In genomic region chr17:80148053-80148994, GRCm38 (mm10) we compare ENCODE assay signal across 7 mouse cellular contexts. TPM values are rescaled to one million over a fixed set of nuclear protein-coding genes. Genes with fewer than 3 reads are reported as not detected.
DNase-seq lines count a peak whose midpoint lies in the region; ATAC-seq and TF ChIP-seq lines count a peak whose summit lies in the region.

No protein-coding gene starts in this region.

- no peak for TF ChIP-seq CTCF in midbrain, postnatal 0 days (IDR thresholded peaks at IDR 0.05)

- H3K4me2 ChIP-seq in hindbrain, embryonic 15.5 days, result peak overlapping the region; percentile 45
- H3K4me2 ChIP-seq in midbrain, postnatal 0 days (ENCODE audit: low read depth, low read length, poor library complexity, severe bottlenecking), result peak overlapping the region; percentile 38

- no peaks in the 10 kb centered on the region for H3K27me3 ChIP-seq in hindbrain, embryonic 15.5 days
- H3K27me3 ChIP-seq in midbrain, postnatal 0 days (ENCODE audit: insufficient read depth, low read length), result no peaks in the 10 kb centered on the region

- 32% methylated on average over 23 of the region's 23 CpGs for WGBS in hindbrain, embryonic 15.5 days
- 41% methylated on average over 23 of the region's 23 CpGs for WGBS in midbrain, postnatal 0 days

- H3K9me3 ChIP-seq in hindbrain, embryonic 15.5 days, result no peaks in the 10 kb centered on the region
- no peaks in the 10 kb centered on the region for H3K9me3 ChIP-seq in midbrain, postnatal 0 days (ENCODE audit: low read length)

- intact Hi-C loops in left cerebral cortex, postnatal 10 days (cut with DNase I), result no loop called here

- DNase-seq in NIH3T3 (ENCODE audit: low read depth), result peak; percentile 65
- DNase-seq in adrenal gland, postnatal 14 days, result peak; percentile 86
- DNase-seq in gastrocnemius, postnatal 25 days, result peak; percentile 50
- DNase-seq in left cerebral cortex, postnatal 10 days (ENCODE audit: extremely low spot score in 1 of 2, low spot score in 2 of 2), result peak; percentile 31 to 86
- peak; percentile 83 for DNase-seq in midbrain, postnatal 0 days (ENCODE audit: low spot score)
- no peak for DNase-seq in c-Kit-positive CD71-positive TER-119-positive erythroid progenitor cells, embryonic 14.5 days (ENCODE audit: low spot score)

- H3K27ac ChIP-seq in hindbrain, embryonic 15.5 days (replicated peaks), result no peak overlapping the region; the same call in 1 of the 2 replicates
- H3K27ac ChIP-seq in midbrain, postnatal 0 days (ENCODE audit: low read depth, low read length), result no peak overlapping the region

- H3K36me3 ChIP-seq in hindbrain, embryonic 15.5 days, result no peaks in the 10 kb centered on the region
- no peaks in the 10 kb centered on the region for H3K36me3 ChIP-seq in midbrain, postnatal 0 days (ENCODE audit: insufficient read depth, low read length)

- no peak overlapping the region for H3K4me3 ChIP-seq in hindbrain, embryonic 15.5 days
- H3K4me3 ChIP-seq in midbrain, postnatal 0 days (ENCODE audit: low read depth, low read length), result no peak overlapping the region

- H3K9ac ChIP-seq in hindbrain, embryonic 15.5 days, result no peak overlapping the region
- H3K9ac ChIP-seq in midbrain, postnatal 0 days (replicated peaks; ENCODE audit: low read length, poor library complexity, severe bottlenecking), result no peak overlapping the region

- ATAC-seq in hindbrain, embryonic 15.5 days (ENCODE audit: low FRiP score, low read depth), result peak; percentile 72; the same call in 1 of the 2 replicates
- ATAC-seq in midbrain, postnatal 0 days (ENCODE audit: low FRiP score), result peak; percentile 75

- H3K4me1 ChIP-seq in hindbrain, embryonic 15.5 days (replicated peaks), result peaks cover 9% of the 10 kb centered on the region; the same call in 1 of the 2 replicates
- H3K4me1 ChIP-seq in midbrain, postnatal 0 days (ENCODE audit: insufficient read depth, low read length), result no peaks in the 10 kb centered on the region

RNA-seq across cellular contexts. Expression of gene Galm, which starts 21.1 kb away (rescaled TPM):
- 21.6 and 27.1 TPM in 2 replicates for total RNA-seq in adrenal gland, postnatal 14 days (2021)
- 1 to 10 TPM; 1.3 to 2.7 TPM for total RNA-seq in gastrocnemius, postnatal 25 days (2021)
- 2.1 and 2.2 TPM in 2 replicates for polyA plus RNA-seq in hindbrain, embryonic 15.5 days (2015; fragmentation: Nextera tagmentation; extraction: Ambion mirVana)
- total RNA-seq in left cerebral cortex, postnatal 10 days (2021), result 1 to 10 TPM; 1.7 to 2.4 TPM
- total RNA-seq in midbrain, postnatal 0 days (2014; rRNA removed), result 1.3 and 1.5 TPM in 2 replicates
- polyA plus RNA-seq in midbrain, postnatal 0 days (2015; fragmentation: Nextera tagmentation; extraction: Ambion mirVana), result 1.00 and 1.1 TPM in 2 replicates

RNA-seq across cellular contexts. Expression of gene Srsf7, which starts 58.8 kb away (rescaled TPM):
- total RNA-seq in adrenal gland, postnatal 14 days (2021), result 123 and 131 TPM in 2 replicates
- 10 to 100 TPM; 23.4 to 23.9 TPM for total RNA-seq in gastrocnemius, postnatal 25 days (2021)
- polyA plus RNA-seq in hindbrain, embryonic 15.5 days (2015; fragmentation: Nextera tagmentation; extraction: Ambion mirVana), result 372 and 395 TPM in 2 replicates
- total RNA-seq in left cerebral cortex, postnatal 10 days (2021), result 100 to 1,000 TPM; 108 to 120 TPM
- total RNA-seq in midbrain, postnatal 0 days (2014; rRNA removed), result 150 and 173 TPM in 2 replicates
- 199 and 224 TPM in 2 replicates for polyA plus RNA-seq in midbrain, postnatal 0 days (2015; fragmentation: Nextera tagmentation; extraction: Ambion mirVana)

RNA-seq across cellular contexts. Expression of gene Ttc39d, which starts 58.9 kb away (rescaled TPM):
- total RNA-seq in adrenal gland, postnatal 14 days (2021), result 0.15 TPM in 1 of 2 replicates, not detected in the other
- not detected for total RNA-seq in gastrocnemius, postnatal 25 days (2021)
- polyA plus RNA-seq in hindbrain, embryonic 15.5 days (2015; fragmentation: Nextera tagmentation; extraction: Ambion mirVana), result 0.08 and 0.29 TPM in 2 replicates
- total RNA-seq in left cerebral cortex, postnatal 10 days (2021), result under 1 TPM; 0.17 to 0.18 TPM
- total RNA-seq in midbrain, postnatal 0 days (2014; rRNA removed), result 0.11 TPM in 1 of 2 replicates, not detected in the other
- 0.06 and 0.12 TPM in 2 replicates for polyA plus RNA-seq in midbrain, postnatal 0 days (2015; fragmentation: Nextera tagmentation; extraction: Ambion mirVana)
